Mouse (Mus musculus) 416B (cell line): ENCODE measurements at regions not wholly inside any gene's neighbourhood (a gene's known extent, or its start where the extent isn't known, plus 50 kb on each side); places are given as distances from the start of the nearest gene placed in this dataset.

ENCODE experiments used
- DNase-seq: peaks from one replicate; pipeline ENCODE4 v3.0.0; 2011; ENCODE audit warnings: low read depth

DNA sequence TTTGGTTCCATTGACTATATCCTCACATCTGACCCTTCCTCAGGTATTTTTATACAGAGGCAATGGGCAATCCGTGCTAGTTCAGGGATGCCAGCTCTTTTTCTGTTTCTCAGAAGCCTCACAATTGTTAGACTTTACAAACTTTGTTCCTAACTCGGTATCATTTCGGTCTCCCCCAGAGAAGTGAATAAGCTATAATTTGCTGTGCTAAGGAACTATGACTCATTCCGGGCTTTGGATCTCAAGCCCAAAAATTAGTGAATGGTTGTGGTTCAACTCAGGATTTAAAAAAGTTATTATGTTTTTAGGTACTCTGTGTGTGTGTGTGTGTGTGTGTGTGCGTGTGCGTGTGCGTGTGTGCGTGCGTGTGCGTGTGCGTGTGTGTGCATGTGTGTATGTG is 1263.7 kb upstream of the A1bg start:
- DNase-seq = no peak

DNA sequence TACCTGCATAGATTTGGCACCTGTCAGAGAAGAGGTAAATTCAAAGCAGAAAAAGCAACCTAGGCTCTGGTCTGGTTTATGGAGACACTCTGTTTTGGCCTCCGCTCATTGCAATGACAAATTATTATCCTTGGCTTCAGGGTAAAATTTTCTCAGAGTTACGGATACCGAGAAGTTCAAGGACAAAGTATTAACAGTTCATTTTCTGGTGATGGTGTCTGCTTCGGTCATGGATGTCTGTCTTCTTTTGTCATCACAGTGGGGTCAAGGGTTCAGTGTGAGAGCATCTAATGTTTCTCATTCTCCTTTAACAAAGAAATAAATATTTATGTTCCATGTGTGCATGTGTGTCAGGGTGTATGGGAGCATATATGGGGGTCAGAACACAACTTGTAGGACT is 1261.0 kb upstream of the A1bg start:
- no peak for DNase-seq

DNA sequence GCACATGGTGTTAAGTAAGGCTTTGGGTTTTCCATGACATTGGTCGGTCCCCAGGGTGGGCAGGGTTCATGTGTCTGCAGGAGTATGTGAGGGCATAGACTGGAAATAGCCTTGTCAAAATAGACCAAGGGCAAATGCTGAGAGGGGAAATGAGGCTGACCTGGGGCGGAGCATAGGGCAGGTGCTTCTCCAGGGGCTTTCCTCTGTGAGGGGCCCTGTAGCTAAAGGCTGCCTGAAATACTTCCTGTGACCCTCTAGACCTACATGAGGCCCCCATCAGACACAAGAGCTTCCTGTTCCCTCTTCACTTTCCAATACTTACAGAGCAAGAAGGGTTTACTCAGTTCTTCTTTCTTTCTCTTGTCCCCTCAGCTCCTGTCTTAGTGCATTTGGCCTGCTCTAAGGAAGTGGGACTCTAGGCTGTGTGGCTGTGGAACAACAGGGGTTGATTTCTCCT is 1258.7 kb upstream of the A1bg start:
- no peak for DNase-seq

GRCm38 (mm10) chr15:62180718-62181117 is 1257.9 kb upstream of the A1bg start:
- no peak for DNase-seq

DNA sequence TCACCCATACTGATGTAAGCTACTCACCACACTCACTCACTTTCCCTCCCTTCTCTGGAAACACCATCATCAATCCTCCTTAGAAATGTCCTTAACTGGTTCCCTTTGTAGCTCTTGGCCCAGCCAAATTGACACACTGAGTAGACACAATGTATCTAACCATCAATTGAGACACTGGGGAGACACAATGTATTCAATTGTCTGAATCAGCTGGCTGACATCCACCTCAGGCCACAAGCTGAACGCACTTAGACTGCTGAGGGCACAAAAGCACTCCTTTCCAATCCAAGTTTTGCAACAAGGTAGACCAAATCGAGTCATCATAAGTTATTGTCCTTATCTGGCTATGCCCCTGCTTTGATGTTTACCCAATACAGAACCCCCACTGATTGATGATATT is 1257.0 kb upstream of the A1bg start:
- no peak for DNase-seq

DNA sequence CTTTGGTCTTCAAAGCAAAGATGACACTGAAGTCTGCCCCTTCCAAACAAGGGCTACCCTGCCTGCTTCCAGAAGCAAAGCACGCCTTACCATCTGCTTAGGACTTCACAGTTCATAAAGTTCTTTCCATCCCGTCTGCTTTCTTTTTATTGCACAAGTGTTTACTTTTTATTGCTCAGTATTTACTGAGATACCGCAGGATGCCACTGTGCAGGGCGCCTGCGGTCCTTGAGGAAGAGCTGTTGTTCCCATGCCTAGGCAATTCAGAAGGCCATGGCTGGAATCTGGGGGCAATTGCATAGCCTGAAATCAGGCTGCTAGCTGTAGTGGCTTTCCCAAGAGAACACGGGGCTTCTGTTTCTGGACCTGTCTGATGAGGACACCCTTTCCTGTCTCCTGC is 1255.8 kb upstream of the A1bg start:
- DNase-seq = no peak

- peak; percentile 79 for DNase-seq
These were observed 1255.1 kb upstream of the A1bg start for GRCm38 (mm10) chr15:62177768-62178410.

DNA sequence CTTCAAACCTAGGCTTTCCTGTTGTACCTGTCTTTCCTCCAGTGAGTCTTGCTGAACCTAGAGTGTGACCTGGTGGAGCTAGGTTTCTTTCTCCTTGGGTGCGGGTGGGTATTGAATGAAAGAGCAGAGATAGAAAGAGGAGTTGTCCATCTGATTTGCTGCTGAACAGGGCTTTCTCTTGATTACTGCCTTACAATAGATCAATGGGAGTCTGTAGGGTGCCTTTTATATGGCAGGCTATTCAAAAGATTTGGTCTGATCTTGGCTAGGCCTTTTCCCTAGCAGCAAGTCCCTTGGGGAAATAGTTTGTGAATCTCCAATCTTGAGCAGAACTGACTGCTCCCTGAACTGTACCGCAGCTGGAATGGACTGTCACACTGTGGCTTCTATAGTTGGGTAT is 1253.3 kb upstream of the A1bg start:
- no peak for DNase-seq

- no peak for DNase-seq
These were observed 1251.1 kb upstream of the A1bg start for GRCm38 (mm10) chr15:62173633-62174543.

- no peak for DNase-seq
These were observed 1248.8 kb upstream of the A1bg start for GRCm38 (mm10) chr15:62171632-62172031.

DNA sequence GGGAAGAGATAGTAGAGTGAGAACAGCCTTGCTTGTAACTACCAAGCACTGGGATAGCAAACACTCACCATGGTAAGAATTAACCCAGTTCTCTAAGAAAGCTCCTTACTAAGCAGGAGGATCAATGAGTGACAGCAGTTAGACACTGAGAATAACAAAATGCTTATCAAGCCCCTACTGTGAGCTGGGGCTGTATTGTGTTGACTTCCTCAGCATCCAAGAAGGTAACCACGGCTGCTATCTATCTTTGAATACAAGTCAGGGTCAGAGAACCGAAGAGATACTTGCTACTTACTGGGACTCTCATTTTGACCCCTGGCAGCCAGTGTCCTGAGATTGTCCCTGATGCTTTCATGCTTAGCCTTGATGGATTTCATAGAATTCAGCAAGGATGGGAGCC is 1248.4 kb upstream of the A1bg start:
- DNase-seq = no peak

- no peak for DNase-seq
These were observed 1247.5 kb upstream of the A1bg start for GRCm38 (mm10) chr15:62170337-62170736.

- no peak for DNase-seq
These were observed 1246.8 kb upstream of the A1bg start for GRCm38 (mm10) chr15:62169591-62170019.

DNA sequence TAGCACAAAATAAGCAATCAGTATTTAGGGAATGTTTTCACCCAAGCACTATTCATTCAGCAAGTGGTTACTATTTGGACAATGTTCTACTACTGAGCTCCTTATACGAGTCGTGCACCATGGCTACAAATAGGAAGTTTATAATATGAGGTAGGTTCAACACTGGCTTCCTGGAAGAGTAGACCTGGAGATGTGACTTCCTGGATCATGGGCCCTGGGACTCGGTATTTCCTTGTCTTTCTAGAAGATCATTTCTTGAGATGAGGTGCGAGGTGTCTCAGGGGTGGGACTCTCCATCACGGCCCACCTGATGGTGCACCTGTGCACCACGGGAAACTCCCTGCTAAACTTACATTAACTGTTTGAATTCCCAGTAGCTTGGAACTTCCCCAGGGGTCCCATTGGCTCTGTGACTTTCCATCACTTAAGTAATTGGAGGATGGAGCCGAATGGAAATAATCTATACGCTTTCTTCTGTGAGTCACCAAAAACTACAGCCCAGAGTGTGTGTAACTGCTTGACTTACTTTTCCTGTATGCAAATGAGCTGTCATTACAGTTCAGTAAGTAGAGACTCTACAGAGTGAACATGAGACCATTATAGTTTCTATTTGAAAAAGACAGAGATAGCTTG is 1246.3 kb upstream of the A1bg start:
- peak; percentile 37 for DNase-seq

GRCm38 (mm10) chr15:62168522-62168921 is 1245.7 kb upstream of the A1bg start:
- no peak for DNase-seq

- no peak for DNase-seq
These were observed 1244.0 kb upstream of the A1bg start for GRCm38 (mm10) chr15:62166786-62167185.

DNA sequence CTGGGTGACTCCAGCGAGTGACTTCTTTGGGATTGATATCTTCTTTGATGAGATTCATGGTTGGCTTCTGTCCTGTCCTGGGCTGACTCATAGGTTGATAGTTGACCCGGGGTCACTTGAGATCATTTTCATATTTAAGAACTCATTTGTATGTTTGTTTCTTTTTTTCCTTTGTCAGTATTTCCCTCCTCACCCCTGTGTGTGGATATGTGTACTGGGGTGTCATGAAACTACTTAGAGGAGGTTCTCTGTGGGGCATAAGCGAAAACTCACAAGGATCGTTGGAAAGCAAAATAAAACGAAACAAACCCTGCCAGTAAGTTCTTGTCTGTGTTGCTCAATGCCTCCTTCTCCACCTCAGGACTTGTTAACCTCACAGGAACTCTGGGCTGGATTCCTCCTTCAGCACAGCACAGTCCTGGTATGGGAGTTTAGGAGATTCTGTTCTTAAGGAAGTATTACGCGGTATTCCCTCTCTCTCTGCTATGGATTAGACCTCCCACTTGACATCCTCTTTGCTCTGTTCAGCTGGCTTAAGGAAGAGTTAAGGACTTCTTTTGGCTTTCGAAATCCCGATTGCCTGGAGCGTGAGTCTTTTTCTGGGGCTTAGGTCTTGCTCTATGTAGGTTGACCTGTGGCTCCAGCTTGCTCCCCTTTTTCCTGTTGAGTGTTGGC is 1243.2 kb upstream of the A1bg start:
- DNase-seq = no peak

DNA sequence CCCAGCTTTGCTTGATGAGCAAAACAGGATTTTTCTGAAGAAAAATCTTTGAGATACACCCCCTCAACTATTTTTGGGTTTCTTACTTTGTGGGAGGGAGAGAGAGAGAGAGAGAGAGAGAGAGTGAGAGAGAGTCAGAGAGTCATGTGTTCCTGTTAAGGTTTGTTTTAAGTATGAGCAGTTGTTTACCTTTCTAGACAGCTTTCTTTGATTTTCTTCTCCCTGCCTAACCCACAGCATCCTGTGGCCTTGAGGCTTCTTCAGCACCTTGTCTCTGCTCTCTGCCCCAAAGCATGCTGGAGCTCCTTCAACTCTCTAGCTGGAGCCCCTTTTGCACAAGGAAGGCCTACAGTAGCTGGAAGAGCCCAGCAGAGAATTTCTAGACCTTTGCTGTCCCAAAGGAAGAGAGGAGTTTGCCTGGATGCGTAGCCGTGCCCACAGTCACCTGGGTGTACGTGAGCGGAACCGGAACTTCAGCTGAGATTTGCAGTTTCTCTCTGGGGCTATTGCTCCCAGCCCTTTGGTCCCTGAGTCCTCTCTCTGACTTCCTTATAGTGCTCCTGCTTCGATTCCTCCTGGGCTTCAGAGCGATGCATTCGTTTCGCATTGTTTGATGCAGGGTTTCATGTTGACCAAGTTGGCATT is 1242.1 kb upstream of the A1bg start:
- peak; percentile 31 for DNase-seq

- no peak for DNase-seq
These were observed 1240.4 kb upstream of the A1bg start for GRCm38 (mm10) chr15:62163203-62163602.

- DNase-seq = no peak
These were observed 1239.9 kb upstream of the A1bg start for GRCm38 (mm10) chr15:62162648-62163194.

DNA sequence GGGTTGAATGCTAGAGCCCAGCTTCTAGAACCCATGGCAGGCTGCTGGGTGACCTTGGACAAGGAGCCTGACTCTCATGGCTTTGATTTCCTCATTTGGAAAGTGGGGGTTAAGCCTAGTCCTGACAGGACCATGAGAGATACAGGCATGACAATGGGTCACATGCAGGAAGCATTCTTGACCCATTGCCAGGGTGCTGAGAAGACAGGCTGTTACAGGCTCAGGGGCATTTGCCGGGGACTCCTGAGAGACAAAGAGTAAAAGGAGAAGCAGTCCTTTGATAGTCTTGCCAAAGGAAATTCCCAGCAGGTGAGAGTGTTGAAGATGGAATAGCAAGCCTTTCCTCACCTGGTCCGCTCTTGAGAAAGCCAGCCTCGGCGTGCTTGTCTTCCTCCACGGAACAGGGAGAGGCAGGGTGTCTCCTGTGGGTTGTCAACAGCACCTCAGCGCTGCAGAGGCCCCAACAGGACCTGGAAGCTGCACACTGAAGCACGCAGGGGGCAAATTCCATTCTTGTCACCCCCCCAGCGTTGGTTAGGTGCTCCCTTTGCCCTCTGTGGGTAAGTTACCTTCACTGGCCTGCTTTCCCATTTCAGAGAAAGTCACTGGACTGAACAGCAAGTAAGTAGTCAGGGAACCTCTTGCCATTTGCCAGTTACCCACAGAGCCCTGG is 1239.3 kb upstream of the A1bg start:
- DNase-seq = no peak
